Mouse (Mus musculus): ENCODE data around the gene Ccdc159. TPM values are rescaled to one million over a fixed set of nuclear protein-coding genes. Genes with fewer than 3 reads are reported as not detected.

The Ccdc159 gene
- polyA plus RNA-seq, 1 experiment from 2014 or later = 1.2 TPM

DNA sequence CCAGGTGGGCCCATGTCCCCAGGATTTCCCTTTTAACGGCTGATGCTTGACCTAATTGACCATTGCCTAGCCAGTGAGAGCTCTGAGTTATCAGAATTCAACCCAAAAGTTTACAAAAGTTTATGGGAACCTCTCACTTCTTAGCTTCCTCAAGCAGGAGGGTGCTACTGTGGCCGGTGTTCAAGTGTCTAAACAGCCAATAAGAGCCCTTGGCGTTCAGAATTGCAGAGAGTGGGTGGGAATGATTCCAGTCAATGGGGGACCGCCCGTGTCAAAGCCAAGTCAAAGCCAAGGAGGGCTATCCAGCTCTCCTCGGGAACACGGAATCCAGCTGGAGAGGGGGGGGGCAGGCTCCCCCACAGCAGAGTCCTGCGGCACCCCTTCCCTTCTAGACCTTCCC is 20.9 kb downstream of the Ccdc159 start:
- H3K4me1 ChIP-seq (ENCODE audit: insufficient read depth, low read depth, low read length) = no peaks in the 10 kb centered on the region
- no peaks in the 10 kb centered on the region for H3K9me3 ChIP-seq (ENCODE audit: low read length)
- no peak overlapping the region for H3K4me3 ChIP-seq (ENCODE audit: low read depth, low read length)
- no peak overlapping the region for H3K9ac ChIP-seq (replicated peaks; ENCODE audit: low read depth)
- H3K4me2 ChIP-seq (replicated peaks; ENCODE audit: low read depth, low read length) = no peak overlapping the region
- no peaks in the 10 kb centered on the region for H3K36me3 ChIP-seq (ENCODE audit: insufficient read depth, low read length)
- TF ChIP-seq CTCF (IDR thresholded peaks at IDR 0.05) (no peak), EP300 (IDR thresholded peaks at IDR 0.05) (no peak)
- no peak for DNase-seq (ENCODE audit: low spot score)
- WGBS = 41% methylated on average over 6 of the region's 8 CpGs
- no peak overlapping the region for H3K27ac ChIP-seq (ENCODE audit: low read length)
- ATAC-seq = no peak
- H3K27me3 ChIP-seq (replicated peaks; ENCODE audit: insufficient read depth, low read length) = no peaks in the 10 kb centered on the region

DNA sequence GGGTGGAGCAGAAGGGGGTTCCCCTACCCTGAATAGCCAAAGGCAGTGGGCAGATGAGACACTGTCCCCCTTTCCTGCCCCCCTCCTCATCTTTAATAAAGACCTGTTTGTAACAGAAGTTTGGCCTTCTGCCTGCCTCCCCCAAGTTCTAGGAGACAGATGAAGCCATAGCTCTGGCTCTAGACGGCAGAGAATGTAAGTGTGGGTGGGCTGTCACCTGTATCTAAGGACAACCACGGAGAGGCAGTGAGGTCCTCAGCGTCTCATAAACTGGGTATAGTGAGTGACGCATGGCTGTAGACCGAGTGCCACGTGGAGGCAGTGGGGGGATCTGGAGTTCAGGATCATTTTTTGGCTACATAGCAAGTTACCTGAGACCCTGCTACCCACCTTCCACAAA is 21.5 kb downstream of the Ccdc159 start:
- Histone ChIP-seq H3K27me3 (replicated peaks; ENCODE audit: insufficient read depth, low read length) (no peaks in the 10 kb centered on the region), H3K4me1 (ENCODE audit: insufficient read depth, low read depth, low read length) (no peaks in the 10 kb centered on the region), H3K36me3 (ENCODE audit: insufficient read depth, low read length) (no peaks in the 10 kb centered on the region), H3K4me2 (replicated peaks; ENCODE audit: low read depth, low read length) (no peak overlapping the region), H3K9me3 (ENCODE audit: low read length) (no peaks in the 10 kb centered on the region), H3K4me3 (ENCODE audit: low read depth, low read length) (no peak overlapping the region), H3K27ac (ENCODE audit: low read length) (no peak overlapping the region), H3K9ac (replicated peaks; ENCODE audit: low read depth) (no peak overlapping the region)
- 56% methylated on average over 6 of the region's 6 CpGs for WGBS
- DNase-seq (ENCODE audit: low spot score) = no peak
- ATAC-seq = no peak
- TF ChIP-seq EP300 (IDR thresholded peaks at IDR 0.05) (no peak), CTCF (IDR thresholded peaks at IDR 0.05) (no peak)

DNA sequence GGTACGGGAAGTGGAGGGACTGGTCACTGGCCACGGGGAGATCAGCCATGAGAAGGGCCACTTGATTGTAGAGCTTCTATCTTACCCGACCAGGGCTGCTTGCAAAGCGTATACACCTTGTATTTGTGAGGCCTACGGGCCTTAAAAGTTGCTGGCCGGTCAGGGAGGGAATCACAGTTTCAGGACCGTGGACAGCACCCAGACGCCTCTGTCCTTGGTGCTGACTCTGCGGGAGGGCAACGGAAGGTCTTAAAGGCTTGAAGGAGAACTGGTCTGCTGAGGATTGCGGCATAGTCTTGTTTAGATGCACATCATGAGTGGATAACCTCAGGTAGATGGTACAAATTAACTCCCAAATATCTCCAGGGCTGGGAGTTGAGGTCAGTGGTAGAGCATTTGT is 23.1 kb downstream of the Ccdc159 start:
- 14% methylated on average over 11 of the region's 11 CpGs for WGBS
- peak; percentile 6; the same call in 1 of the 2 replicates for TF ChIP-seq CTCF (IDR thresholded peaks at IDR 0.05)
- no peak for TF ChIP-seq EP300 (IDR thresholded peaks at IDR 0.05)
- peak; percentile 53 for DNase-seq (ENCODE audit: low spot score)

DNA sequence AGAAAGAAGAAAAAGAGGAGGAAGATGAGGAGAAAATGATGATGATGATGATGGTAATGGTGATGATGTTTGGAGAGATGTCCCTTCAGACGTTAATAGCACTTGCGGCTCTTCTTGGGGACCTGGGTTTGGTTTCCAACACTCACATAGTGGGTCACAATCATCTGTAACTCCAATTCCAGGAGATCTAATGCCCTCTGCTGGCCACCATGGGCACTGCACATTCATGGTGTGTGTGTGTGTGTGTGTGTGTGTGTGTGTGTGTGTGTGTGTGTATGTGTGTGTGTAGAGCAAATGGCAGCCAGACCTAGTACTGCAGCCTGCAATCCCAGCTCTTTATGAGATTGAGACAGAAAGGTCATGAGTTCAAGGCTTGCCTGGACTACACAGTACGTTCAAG is 24.7 kb downstream of the Ccdc159 start:
- H3K36me3 ChIP-seq (ENCODE audit: insufficient read depth, low read length) = no peaks in the 10 kb centered on the region
- no peaks in the 10 kb centered on the region for H3K27me3 ChIP-seq (replicated peaks; ENCODE audit: insufficient read depth, low read length)
- no peak overlapping the region for H3K9ac ChIP-seq (replicated peaks; ENCODE audit: low read depth)
- H3K9me3 ChIP-seq (ENCODE audit: low read length) = no peaks in the 10 kb centered on the region
- 78% methylated on average over 3 of the region's 3 CpGs for WGBS
- no peak for ATAC-seq
- no peak overlapping the region for H3K27ac ChIP-seq (ENCODE audit: low read length)
- peaks cover 4% of the 10 kb centered on the region; the same call in 1 of the 2 replicates for H3K4me1 ChIP-seq (ENCODE audit: insufficient read depth, low read depth, low read length)
- H3K4me3 ChIP-seq (ENCODE audit: low read depth, low read length) = no peak overlapping the region
- DNase-seq (ENCODE audit: low spot score) = no peak
- no peak overlapping the region for H3K4me2 ChIP-seq (replicated peaks; ENCODE audit: low read depth, low read length)
- TF ChIP-seq EP300 (IDR thresholded peaks at IDR 0.05) = no peak
- TF ChIP-seq CTCF (IDR thresholded peaks at IDR 0.05) = peak; percentile 61

More for the DNA sequence above, 23.1 kb downstream of the Ccdc159 start:
- Histone ChIP-seq H3K9ac (replicated peaks; ENCODE audit: low read depth) (no peak overlapping the region), H3K27me3 (replicated peaks; ENCODE audit: insufficient read depth, low read length) (no peaks in the 10 kb centered on the region), H3K4me1 (ENCODE audit: insufficient read depth, low read depth, low read length) (no peaks in the 10 kb centered on the region), H3K9me3 (ENCODE audit: low read length) (no peaks in the 10 kb centered on the region), H3K4me2 (replicated peaks; ENCODE audit: low read depth, low read length) (no peak overlapping the region), H3K4me3 (ENCODE audit: low read depth, low read length) (no peak overlapping the region), H3K27ac (ENCODE audit: low read length) (no peak overlapping the region), H3K36me3 (ENCODE audit: insufficient read depth, low read length) (no peaks in the 10 kb centered on the region)
- ATAC-seq = 0 out of 2 replicates have a peak, but pooled peaks have one; percentile 18

DNA sequence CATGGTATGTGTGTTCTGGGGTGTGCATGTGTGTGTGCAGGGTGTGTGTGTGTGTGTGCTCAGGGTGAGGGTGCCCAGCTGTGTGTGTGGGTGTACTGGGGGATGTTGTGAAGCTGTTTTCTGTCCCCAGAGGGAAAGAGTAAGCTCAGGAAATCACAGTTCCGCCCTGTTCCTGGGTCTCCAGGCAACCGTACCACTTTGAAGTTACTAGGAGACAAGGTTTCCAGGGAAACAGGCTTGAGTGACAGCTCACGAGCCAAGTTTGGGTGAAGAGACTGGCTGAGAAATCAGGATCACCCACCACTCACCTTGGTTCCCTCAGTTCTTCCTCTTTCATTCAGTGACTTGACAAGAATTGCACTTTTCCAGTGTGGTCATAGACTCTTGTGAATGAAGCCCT is 26.3 kb downstream of the Ccdc159 start:
- H3K4me2 ChIP-seq (replicated peaks; ENCODE audit: low read depth, low read length) = no peak overlapping the region
- H3K4me1 ChIP-seq (ENCODE audit: insufficient read depth, low read depth, low read length) = peaks cover 4% of the 10 kb centered on the region; the same call in 1 of the 2 replicates
- no peaks in the 10 kb centered on the region for H3K9me3 ChIP-seq (ENCODE audit: low read length)
- TF ChIP-seq EP300 (IDR thresholded peaks at IDR 0.05) (no peak), CTCF (IDR thresholded peaks at IDR 0.05) (no peak)
- no peak overlapping the region for H3K9ac ChIP-seq (replicated peaks; ENCODE audit: low read depth)
- 11% methylated on average over 3 of the region's 3 CpGs for WGBS
- DNase-seq (ENCODE audit: low spot score) (no peak), ATAC-seq (no peak)
- no peaks in the 10 kb centered on the region for H3K36me3 ChIP-seq (ENCODE audit: insufficient read depth, low read length)
- no peak overlapping the region for H3K27ac ChIP-seq (ENCODE audit: low read length)
- H3K4me3 ChIP-seq (ENCODE audit: low read depth, low read length) = no peak overlapping the region
- no peaks in the 10 kb centered on the region for H3K27me3 ChIP-seq (replicated peaks; ENCODE audit: insufficient read depth, low read length)

DNA sequence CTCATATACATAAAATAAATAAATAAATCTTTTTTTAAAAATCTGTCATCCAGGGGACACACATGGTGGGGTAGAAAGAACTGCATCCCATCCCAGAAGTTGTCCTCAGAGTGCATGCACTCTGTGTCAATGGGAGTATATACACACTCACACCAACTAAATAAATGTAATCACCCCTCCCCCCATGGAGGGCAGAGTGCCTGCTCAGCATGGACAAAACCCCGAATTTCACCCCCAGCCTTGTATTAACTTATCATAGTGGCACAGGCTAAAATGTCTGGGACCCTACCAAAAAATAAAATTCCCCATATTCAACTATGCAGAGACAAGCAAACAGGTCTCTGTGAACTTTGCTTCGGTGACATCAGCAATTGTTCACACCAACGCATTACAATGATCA is 27.4 kb downstream of the Ccdc159 start:
- Histone ChIP-seq H3K9me3 (ENCODE audit: low read length) (no peaks in the 10 kb centered on the region), H3K36me3 (ENCODE audit: insufficient read depth, low read length) (no peaks in the 10 kb centered on the region), H3K4me1 (ENCODE audit: insufficient read depth, low read depth, low read length) (peaks cover 4% of the 10 kb centered on the region; the same call in 1 of the 2 replicates), H3K27me3 (replicated peaks; ENCODE audit: insufficient read depth, low read length) (no peaks in the 10 kb centered on the region), H3K27ac (ENCODE audit: low read length) (no peak overlapping the region), H3K4me2 (replicated peaks; ENCODE audit: low read depth, low read length) (no peak overlapping the region), H3K9ac (replicated peaks; ENCODE audit: low read depth) (no peak overlapping the region), H3K4me3 (ENCODE audit: low read depth, low read length) (no peak overlapping the region)
- ATAC-seq (no peak), DNase-seq (ENCODE audit: low spot score) (no peak)
- TF ChIP-seq CTCF (IDR thresholded peaks at IDR 0.05) (no peak), EP300 (IDR thresholded peaks at IDR 0.05) (no peak)
- 71% methylated on average over 3 of the region's 3 CpGs for WGBS

DNA sequence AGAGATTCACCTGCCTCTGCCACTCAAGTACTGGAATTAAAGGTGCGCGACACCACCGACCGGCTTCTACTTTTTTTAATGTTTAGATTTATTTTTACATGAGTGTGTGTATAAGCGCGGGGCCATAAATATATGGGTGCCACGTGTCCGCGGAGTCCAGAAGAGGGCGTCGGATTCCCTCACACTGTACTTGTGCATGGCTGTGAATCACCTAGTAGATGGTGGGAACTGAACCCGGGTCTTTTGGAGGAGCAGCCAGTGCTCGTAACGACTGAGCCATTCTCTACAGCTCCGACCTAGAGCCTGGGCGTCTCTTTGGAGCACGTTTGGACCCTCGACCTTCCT is 27.9 kb downstream of the Ccdc159 start:
- no peaks in the 10 kb centered on the region for H3K27me3 ChIP-seq (replicated peaks; ENCODE audit: insufficient read depth, low read length)
- no peak for DNase-seq (ENCODE audit: low spot score)
- peak overlapping the region; percentile 63 for H3K4me2 ChIP-seq (replicated peaks; ENCODE audit: low read depth, low read length)
- no peaks in the 10 kb centered on the region for H3K9me3 ChIP-seq (ENCODE audit: low read length)
- TF ChIP-seq EP300 (IDR thresholded peaks at IDR 0.05) = no peak
- peak; percentile 61 for TF ChIP-seq CTCF (IDR thresholded peaks at IDR 0.05)
- peak; percentile 63 for ATAC-seq
- no peaks in the 10 kb centered on the region for H3K36me3 ChIP-seq (ENCODE audit: insufficient read depth, low read length)
- peaks cover 5% of the 10 kb centered on the region; the same call in 1 of the 2 replicates for H3K4me1 ChIP-seq (ENCODE audit: insufficient read depth, low read depth, low read length)
- WGBS = 1% methylated on average over 18 of the region's 18 CpGs
- peak overlapping the region; percentile 73 for H3K4me3 ChIP-seq (ENCODE audit: low read depth, low read length)
- H3K27ac ChIP-seq (ENCODE audit: low read length) = peak overlapping the region; percentile 94
- no peak overlapping the region for H3K9ac ChIP-seq (replicated peaks; ENCODE audit: low read depth)

All from lung, postnatal 0 days (tissue).